Mouse (Mus musculus) stomach, embryonic 15.5 days (tissue): ENCODE measurements around the gene Neb. TPM values are rescaled to one million over a fixed set of nuclear protein-coding genes. Genes with fewer than 3 reads are reported as not detected.

ENCODE experiments used
- ATAC-seq: fragments of 200-750 bp; cut with Nextera tagmentation; 2 replicates; pipeline ENCODE4 v1.8.0; 2017; ENCODE audit warnings: low read depth, moderate number of reproducible peaks, moderate TSS enrichment; ENCODE audit not compliant: insufficient read depth, low FRiP score
- H3K27ac ChIP-seq: fragments of 300-500 bp; sonication (generic); 2 replicates; pipeline ENCODE4 v1.5.1; 2015; ENCODE audit warnings: mild to moderate bottlenecking, inconsistent platforms
- H3K27me3 ChIP-seq: fragments of 300-500 bp; sonication (generic); replicated peaks from 2 replicates; pipeline ENCODE4 v1.6.1; 2015; ENCODE audit warnings: inconsistent platforms
- H3K36me3 ChIP-seq: fragments of 300-500 bp; sonication (generic); 2 replicates; pipeline ENCODE4 v1.6.1; 2015; ENCODE audit warnings: inconsistent platforms
- H3K4me1 ChIP-seq: fragments of 300-500 bp; sonication (generic); 2 replicates; pipeline ENCODE4 v1.6.1; 2015; ENCODE audit warnings: inconsistent platforms
- H3K4me2 ChIP-seq: fragments of 300-500 bp; sonication (generic); 2 replicates; pipeline ENCODE4 v1.6.1; 2015; ENCODE audit warnings: mild to moderate bottlenecking, inconsistent platforms
- H3K4me3 ChIP-seq: fragments of 300-500 bp; sonication (generic); replicated peaks from 2 replicates; pipeline ENCODE4 v1.5.1; 2015; ENCODE audit warnings: inconsistent platforms
- H3K9ac ChIP-seq: fragments of 300-500 bp; sonication (generic); 2 replicates; pipeline ENCODE4 v1.6.1; 2015; ENCODE audit warnings: inconsistent platforms
- H3K9me3 ChIP-seq: fragments of 300-500 bp; sonication (generic); 2 replicates; pipeline ENCODE4 v1.6.1; 2016; ENCODE audit warnings: inconsistent platforms
- WGBS: fragments of 180-500 bp; shearing (Covaris S2); methylation state at CpG from one replicate; pipeline ENCODE4 v1.1.7; 2015; 5-methylcytosine and 5-hydroxymethylcytosine counted together
- polyA plus RNA-seq: library from polyadenylated mRNA; unstranded; fragments of >200 nt; fragmentation: Nextera tagmentation; extraction: Ambion mirVana; gene quantifications from 2 replicates; pipeline ENCODE4 v1.2.1, GENCODE M21; 2015

Gene Neb
- polyA plus RNA-seq, 1 experiment from 2014 or later, result 1.4 TPM

- no peaks in the 10 kb centered on the region for H3K27me3 ChIP-seq
- WGBS, result 63% methylated on average over 4 of the region's 4 CpGs
- ATAC-seq, result no peak
These were observed 6.2 kb downstream of the Neb start for GRCm38 (mm10) chr2:52372080-52372479.

GRCm38 (mm10) chr2:52371066-52371465 lies 7.2 kb downstream of the Neb start:
- Histone ChIP-seq H3K27ac (no peak overlapping the region), H3K4me1 (0 out of 2 replicates have a peak, but pooled peaks cover 3% of the 10 kb centered on the region), H3K27me3 (no peaks in the 10 kb centered on the region), H3K4me3 (no peak overlapping the region), H3K36me3 (no peaks in the 10 kb centered on the region), H3K9me3 (no peaks in the 10 kb centered on the region), H3K4me2 (no peak overlapping the region), H3K9ac (no peak overlapping the region)
- 18% methylated on average over 2 of the region's 2 CpGs for WGBS
- ATAC-seq, result peak; percentile 66; the same call in 1 of the 2 replicates

More at GRCm38 (mm10) chr2:52372080-52372479, 6.2 kb downstream of the Neb start:
- H3K9me3 ChIP-seq, result no peaks in the 10 kb centered on the region
- H3K9ac ChIP-seq, result no peak overlapping the region
- no peak overlapping the region for H3K27ac ChIP-seq
- no peak overlapping the region for H3K4me3 ChIP-seq
- 0 out of 2 replicates have a peak, but pooled peaks cover 3% of the 10 kb centered on the region for H3K4me1 ChIP-seq
- no peak overlapping the region for H3K4me2 ChIP-seq
- no peaks in the 10 kb centered on the region for H3K36me3 ChIP-seq

- ATAC-seq, result no peak
- Histone ChIP-seq H3K4me1 (0 out of 2 replicates have a peak, but pooled peaks cover 3% of the 10 kb centered on the region), H3K36me3 (no peaks in the 10 kb centered on the region), H3K27ac (no peak overlapping the region), H3K4me2 (no peak overlapping the region), H3K4me3 (no peak overlapping the region), H3K27me3 (no peaks in the 10 kb centered on the region), H3K9ac (no peak overlapping the region), H3K9me3 (no peaks in the 10 kb centered on the region)
- 66% methylated on average over 6 of the region's 6 CpGs for WGBS
These were observed 8.7 kb downstream of the Neb start for GRCm38 (mm10) chr2:52369622-52370021.

- 87% methylated on average over 5 of the region's 5 CpGs for WGBS
- Histone ChIP-seq H3K9me3 (no peaks in the 10 kb centered on the region), H3K4me1 (0 out of 2 replicates have a peak, but pooled peaks cover 3% of the 10 kb centered on the region), H3K4me3 (no peak overlapping the region), H3K36me3 (no peaks in the 10 kb centered on the region), H3K4me2 (no peak overlapping the region), H3K27ac (no peak overlapping the region), H3K9ac (no peak overlapping the region), H3K27me3 (no peaks in the 10 kb centered on the region)
- no peak for ATAC-seq
These were observed 10.6 kb downstream of the Neb start for GRCm38 (mm10) chr2:52367665-52368064.

GRCm38 (mm10) chr2:52367248-52367647 lies 11.0 kb downstream of the Neb start:
- WGBS, result 52% methylated on average over 13 of the region's 13 CpGs
- Histone ChIP-seq H3K4me3 (no peak overlapping the region), H3K4me2 (no peak overlapping the region), H3K27ac (no peak overlapping the region), H3K27me3 (no peaks in the 10 kb centered on the region), H3K36me3 (no peaks in the 10 kb centered on the region), H3K9me3 (no peaks in the 10 kb centered on the region), H3K9ac (no peak overlapping the region), H3K4me1 (0 out of 2 replicates have a peak, but pooled peaks cover 3% of the 10 kb centered on the region)
- ATAC-seq, result no peak

- H3K27me3 ChIP-seq, result no peaks in the 10 kb centered on the region
These were observed 17.2 kb downstream of the Neb start for GRCm38 (mm10) chr2:52361086-52361485.

GRCm38 (mm10) chr2:52359722-52360121 lies 18.6 kb downstream of the Neb start:
- Histone ChIP-seq H3K4me2 (no peak overlapping the region), H3K27ac (no peak overlapping the region), H3K4me1 (no peaks in the 10 kb centered on the region), H3K27me3 (no peaks in the 10 kb centered on the region), H3K4me3 (no peak overlapping the region), H3K9ac (no peak overlapping the region), H3K36me3 (no peaks in the 10 kb centered on the region), H3K9me3 (no peaks in the 10 kb centered on the region)
- WGBS, result 73% methylated on average over 1 of the region's 1 CpGs
- ATAC-seq, result no peak

More at GRCm38 (mm10) chr2:52361086-52361485, 17.2 kb downstream of the Neb start:
- Histone ChIP-seq H3K27ac (no peak overlapping the region), H3K4me1 (no peaks in the 10 kb centered on the region), H3K4me2 (no peak overlapping the region), H3K4me3 (no peak overlapping the region), H3K36me3 (no peaks in the 10 kb centered on the region), H3K9ac (no peak overlapping the region), H3K9me3 (no peaks in the 10 kb centered on the region)
- no peak for ATAC-seq
- 89% methylated on average over 9 of the region's 9 CpGs for WGBS

- Histone ChIP-seq H3K9ac (no peak overlapping the region), H3K4me1 (no peaks in the 10 kb centered on the region), H3K27ac (no peak overlapping the region), H3K27me3 (no peaks in the 10 kb centered on the region), H3K4me3 (no peak overlapping the region), H3K4me2 (no peak overlapping the region), H3K36me3 (no peaks in the 10 kb centered on the region), H3K9me3 (no peaks in the 10 kb centered on the region)
- no peak for ATAC-seq
- 85% methylated on average over 5 of the region's 5 CpGs for WGBS
These were observed 20.1 kb downstream of the Neb start for GRCm38 (mm10) chr2:52358156-52358555.

- H3K4me2 ChIP-seq, result no peak overlapping the region
- H3K4me3 ChIP-seq, result no peak overlapping the region
- no peaks in the 10 kb centered on the region for H3K4me1 ChIP-seq
- H3K27ac ChIP-seq, result no peak overlapping the region
- 86% methylated on average over 1 of the region's 1 CpGs for WGBS
- no peaks in the 10 kb centered on the region for H3K9me3 ChIP-seq
- H3K9ac ChIP-seq, result no peak overlapping the region
- ATAC-seq, result no peak
- H3K27me3 ChIP-seq, result no peaks in the 10 kb centered on the region
- H3K36me3 ChIP-seq, result no peaks in the 10 kb centered on the region
These were observed 27.2 kb downstream of the Neb start for GRCm38 (mm10) chr2:52351029-52351428.

GRCm38 (mm10) chr2:52340990-52341389 lies 37.3 kb downstream of the Neb start:
- Histone ChIP-seq H3K9ac (no peak overlapping the region), H3K9me3 (no peaks in the 10 kb centered on the region), H3K36me3 (no peaks in the 10 kb centered on the region), H3K27me3 (no peaks in the 10 kb centered on the region), H3K27ac (no peak overlapping the region), H3K4me2 (no peak overlapping the region), H3K4me3 (no peak overlapping the region), H3K4me1 (no peaks in the 10 kb centered on the region)
- no peak for ATAC-seq
- 69% methylated on average over 7 of the region's 7 CpGs for WGBS

GRCm38 (mm10) chr2:52335556-52335955 lies 42.7 kb downstream of the Neb start:
- Histone ChIP-seq H3K4me3 (no peak overlapping the region), H3K9me3 (no peaks in the 10 kb centered on the region), H3K27ac (no peak overlapping the region), H3K4me2 (no peak overlapping the region), H3K27me3 (no peaks in the 10 kb centered on the region), H3K4me1 (no peaks in the 10 kb centered on the region), H3K36me3 (no peaks in the 10 kb centered on the region), H3K9ac (no peak overlapping the region)
- WGBS, result 81% methylated on average over 13 of the region's 13 CpGs
- no peak for ATAC-seq

- WGBS, result 85% methylated on average over 8 of the region's 8 CpGs
These were observed 43.2 kb downstream of the Neb start for GRCm38 (mm10) chr2:52335087-52335486.

GRCm38 (mm10) chr2:52333535-52333934 lies 44.7 kb downstream of the Neb start:
- Histone ChIP-seq H3K27me3 (no peaks in the 10 kb centered on the region), H3K4me2 (no peak overlapping the region), H3K36me3 (no peaks in the 10 kb centered on the region), H3K4me1 (no peaks in the 10 kb centered on the region), H3K4me3 (no peak overlapping the region), H3K9me3 (no peaks in the 10 kb centered on the region), H3K9ac (no peak overlapping the region), H3K27ac (no peak overlapping the region)
- 13% methylated on average over 2 of the region's 2 CpGs for WGBS
- no peak for ATAC-seq

More at GRCm38 (mm10) chr2:52335087-52335486, 43.2 kb downstream of the Neb start:
- H3K27ac ChIP-seq, result no peak overlapping the region
- no peaks in the 10 kb centered on the region for H3K9me3 ChIP-seq
- H3K4me3 ChIP-seq, result no peak overlapping the region
- H3K36me3 ChIP-seq, result no peaks in the 10 kb centered on the region
- ATAC-seq, result no peak
- no peak overlapping the region for H3K9ac ChIP-seq
- no peaks in the 10 kb centered on the region for H3K4me1 ChIP-seq
- H3K27me3 ChIP-seq, result no peaks in the 10 kb centered on the region
- H3K4me2 ChIP-seq, result no peak overlapping the region
